Mouse (Mus musculus) myocyte (in vitro differentiated cells): Measurements from ENCODE around the gene Gm37240.

Source experiments
- CEBPB ChIP-seq: IDR thresholded peaks from 2 replicates; pipeline ENCODE4 v1.6.1; 2011; ENCODE audit warnings: mild to moderate bottlenecking, moderate library complexity; ENCODE audit not compliant: poor library complexity, insufficient read depth, severe bottlenecking
- MAX ChIP-seq: IDR thresholded peaks from one replicate; pipeline ENCODE4 v1.6.1; 2011; ENCODE audit warnings: low read depth, mild to moderate bottlenecking, control low read depth
- MYOG ChIP-seq, 3 experiments: IDR thresholded peaks; one replicate each; pipeline ENCODE4 v1.6.1; 2011; ENCODE audit warnings: control low read depth in 2 of 3, low read depth in 2 of 3, mild to moderate bottlenecking in 2 of 3; ENCODE audit not compliant: insufficient read length in 2 of 3, control insufficient read depth in 1 of 3, insufficient read depth in 1 of 3
- POLR2A ChIP-seq: IDR thresholded peaks from one replicate; pipeline ENCODE4 v1.6.1; 2011; ENCODE audit warnings: low read depth, mild to moderate bottlenecking, control low read depth, moderate library complexity; ENCODE audit not compliant: insufficient read length
- USF1 ChIP-seq: IDR thresholded peaks from one replicate; pipeline ENCODE4 v1.6.1; 2011; ENCODE audit warnings: low read depth, mild to moderate bottlenecking, control low read depth, moderate library complexity

- TF ChIP-seq POLR2A = no peak
- TF ChIP-seq CEBPB = no peak
- TF ChIP-seq MAX = no peak
- no peak for TF ChIP-seq MYOG (IDR thresholded peaks at IDR 0.05; ENCODE audit: control insufficient read depth in 1 of 3, insufficient read depth in 1 of 3, insufficient read length in 2 of 3, low read depth in 2 of 3)
- no peak for TF ChIP-seq USF1
Observed at GRCm38 (mm10) chr3:85542765-85543164, 344.6 kb downstream of the Gm37240 start.
